Mouse (Mus musculus) hindlimb bud, embryonic 11.5 days (tissue): Measurements from ENCODE around the gene Rnf187.

Experiments
- DNase-seq: peaks from one replicate; pipeline ENCODE4 v3.0.0-alpha.2; 2012; ENCODE audit warnings: low read depth, low spot score; ENCODE audit errors: extremely low spot score

The Rnf187 gene

DNA sequence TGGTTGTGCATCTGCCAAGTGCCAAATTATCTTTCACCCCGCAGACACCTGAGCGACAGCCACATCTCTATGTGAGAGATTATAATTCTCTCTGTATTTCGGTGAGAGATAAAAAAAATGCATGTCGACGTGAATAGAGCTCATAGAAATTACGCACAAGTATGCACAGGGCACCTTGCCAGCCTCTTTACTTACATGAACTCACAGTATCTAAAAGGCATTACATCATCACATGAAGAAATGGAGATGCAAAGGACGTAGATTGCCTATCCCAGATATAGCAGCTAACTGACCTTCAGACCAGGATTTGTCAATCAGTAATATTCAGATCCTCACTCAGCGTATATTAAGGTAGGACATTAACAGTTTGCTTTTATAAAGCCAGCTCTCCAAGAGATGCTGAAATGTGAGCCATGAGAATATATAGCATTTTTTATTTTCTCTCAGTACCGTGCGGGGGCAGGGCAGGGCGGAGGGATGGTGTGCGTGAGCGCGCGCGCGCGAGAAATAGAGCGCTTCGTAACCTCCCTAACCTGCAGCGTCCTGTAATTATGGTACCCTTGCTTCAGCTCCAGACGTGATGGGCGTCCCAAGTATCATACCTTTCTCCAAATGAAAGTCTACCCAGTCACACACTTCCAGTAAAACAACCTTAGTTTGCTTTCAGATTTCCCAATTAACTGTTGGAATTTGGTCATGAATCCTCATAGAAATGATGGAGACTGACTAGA lies 9.2 kb upstream of the Rnf187 start:
- no peak for DNase-seq

DNA sequence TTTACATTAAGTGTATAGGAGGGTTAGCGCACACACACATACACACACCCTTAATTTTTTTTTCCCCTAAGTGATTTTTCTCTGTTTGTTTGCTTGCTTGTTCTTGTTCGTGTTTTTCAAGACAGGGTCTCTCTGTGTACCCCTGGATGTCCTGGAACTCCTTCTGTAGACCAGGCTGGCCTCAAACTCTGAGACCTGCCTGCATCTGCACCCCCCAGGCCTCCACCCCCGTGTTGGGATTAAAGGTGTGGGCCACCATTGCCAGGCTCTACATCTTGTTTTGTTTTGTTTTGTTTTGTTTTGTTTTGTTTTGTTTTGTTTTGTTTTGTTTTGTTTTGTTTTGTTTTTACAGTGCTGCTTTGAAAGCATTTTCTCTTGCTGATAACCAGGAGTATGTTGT lies 8.6 kb upstream of the Rnf187 start:
- DNase-seq: no peak

DNA sequence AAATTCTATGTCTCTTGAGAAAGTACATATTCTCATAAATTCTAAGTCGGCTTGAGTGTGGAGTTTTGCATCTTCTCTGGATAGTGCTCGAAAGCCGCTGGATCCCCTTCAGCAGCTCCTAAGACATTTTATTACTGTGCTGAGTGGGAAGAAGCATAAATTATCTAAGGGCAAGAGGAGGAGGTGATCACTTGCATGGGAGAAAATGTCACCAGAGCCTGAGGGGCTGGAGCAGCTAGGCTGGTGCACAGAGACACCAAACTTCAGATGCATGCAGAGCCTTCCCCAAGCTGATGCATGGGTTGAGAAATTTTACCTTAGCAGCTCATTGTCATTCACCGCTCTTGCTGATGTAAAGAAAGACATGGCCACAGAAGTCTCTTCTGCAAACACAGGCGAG lies 5.4 kb upstream of the Rnf187 start:
- no peak for DNase-seq

DNA sequence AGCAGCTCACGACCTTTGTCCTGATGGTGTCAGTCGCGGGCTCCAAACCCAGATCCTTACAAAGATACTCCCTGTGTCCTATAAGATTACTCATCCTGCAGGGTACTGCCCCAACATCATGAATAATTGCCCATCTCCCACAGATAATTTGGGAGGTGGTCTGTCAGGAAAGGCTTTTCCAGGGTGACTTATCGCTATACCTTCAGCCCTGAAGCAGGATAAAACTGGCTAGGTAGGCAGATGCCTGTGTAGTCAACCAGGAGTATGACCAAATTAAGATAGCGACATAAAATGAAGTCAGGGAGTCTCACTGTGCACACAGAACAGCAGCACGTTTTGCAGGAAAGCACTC lies 348 bp upstream of the Rnf187 start:
- DNase-seq: no peak

DNA sequence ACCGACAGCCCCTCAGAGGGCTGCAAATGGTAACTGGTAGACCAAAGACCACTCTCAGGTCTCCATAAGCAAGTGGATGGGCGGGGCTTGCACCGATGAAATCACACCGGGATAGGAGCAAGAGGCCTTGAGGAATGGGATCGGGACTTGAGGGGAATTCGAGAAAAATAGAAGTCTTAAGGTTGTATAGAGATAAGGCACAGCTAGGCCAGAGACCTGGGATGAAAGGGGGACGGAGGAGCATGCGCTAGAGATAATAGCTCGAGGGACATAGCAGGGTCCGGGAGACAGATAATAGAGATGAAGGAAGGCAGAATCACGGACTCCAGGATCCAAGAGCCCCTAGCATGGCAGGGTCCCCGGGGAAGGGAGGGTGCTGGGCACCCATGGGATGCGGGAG lies 807 bp downstream of the Rnf187 start:
- no peak for DNase-seq

DNA sequence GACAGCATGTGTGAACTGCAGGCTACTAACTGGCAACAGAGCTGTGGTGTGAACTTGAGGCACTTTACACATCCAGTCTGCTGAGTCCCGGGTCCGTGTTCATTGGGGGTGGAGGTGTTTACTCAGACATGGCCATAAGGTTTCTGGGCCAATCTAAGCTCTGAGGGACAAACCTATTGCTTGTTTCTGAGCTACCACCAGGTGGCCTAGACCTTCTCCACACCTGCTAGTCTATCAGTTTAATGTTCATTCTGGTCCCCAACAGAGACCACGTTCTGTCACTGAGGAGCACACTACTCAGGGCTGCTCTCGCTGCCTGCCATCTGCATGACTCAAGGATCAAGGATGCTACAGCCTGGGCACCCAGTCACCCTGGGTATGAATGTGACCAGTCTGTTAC lies 7.1 kb downstream of the Rnf187 start:
- no peak for DNase-seq

DNA sequence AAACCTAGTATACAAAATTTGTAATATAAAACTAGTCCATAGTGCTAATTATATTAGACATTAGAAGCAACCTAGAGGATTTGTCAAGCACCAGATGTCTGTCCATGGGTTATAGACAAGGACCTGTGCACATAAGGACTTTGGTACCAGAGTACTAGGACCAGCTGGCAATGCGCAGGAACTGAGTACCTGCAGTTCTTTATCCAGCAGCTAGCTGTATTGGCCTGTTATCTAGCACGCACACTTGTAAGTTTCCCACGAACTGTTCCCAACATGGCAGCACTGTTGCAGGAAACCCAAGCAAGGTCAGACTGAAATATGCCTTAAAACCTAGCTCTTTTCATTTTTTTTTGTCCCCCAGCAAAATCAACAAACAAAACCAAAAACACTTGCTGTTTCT lies 8.5 kb downstream of the Rnf187 start:
- DNase-seq: no peak

DNA sequence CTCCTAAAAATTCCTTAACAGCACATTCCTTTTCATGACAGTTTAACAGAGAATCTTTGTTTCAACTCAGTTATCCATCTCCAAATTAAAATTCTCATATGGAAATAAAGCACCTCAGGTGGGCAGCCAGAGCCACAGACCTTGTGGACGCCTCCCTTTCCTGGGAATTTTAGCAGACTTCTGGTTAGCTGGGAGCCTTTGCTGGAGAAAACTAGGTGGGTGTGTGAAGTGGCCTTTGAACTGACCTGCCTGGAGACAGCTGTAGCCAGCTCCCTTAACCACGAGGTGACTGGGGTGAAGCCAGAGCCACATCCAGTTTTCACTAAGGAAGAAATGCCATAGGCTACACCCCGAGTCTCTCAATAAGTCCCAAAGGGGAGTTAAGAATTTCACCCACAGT lies 9.1 kb downstream of the Rnf187 start:
- no peak for DNase-seq

DNA sequence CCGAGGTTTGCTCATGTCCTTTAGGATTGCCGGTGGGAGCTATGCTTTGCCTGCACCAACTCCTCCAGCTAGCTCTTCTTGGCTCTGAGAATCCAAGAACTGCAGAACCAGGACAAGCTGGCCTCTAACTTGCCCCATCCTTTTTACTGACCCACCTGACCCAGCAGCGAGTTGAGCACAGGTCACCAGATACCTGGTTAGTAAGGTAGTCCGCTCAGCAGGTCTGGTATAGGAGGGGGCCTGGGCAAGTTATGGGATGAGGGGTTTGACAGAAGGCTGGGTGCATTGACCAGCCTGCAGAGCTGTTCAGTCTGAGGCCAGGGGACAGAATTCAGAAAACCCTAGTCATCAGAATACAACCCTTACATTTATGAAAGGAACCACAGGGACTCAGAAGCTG lies 9.7 kb downstream of the Rnf187 start:
- DNase-seq: no peak

DNA sequence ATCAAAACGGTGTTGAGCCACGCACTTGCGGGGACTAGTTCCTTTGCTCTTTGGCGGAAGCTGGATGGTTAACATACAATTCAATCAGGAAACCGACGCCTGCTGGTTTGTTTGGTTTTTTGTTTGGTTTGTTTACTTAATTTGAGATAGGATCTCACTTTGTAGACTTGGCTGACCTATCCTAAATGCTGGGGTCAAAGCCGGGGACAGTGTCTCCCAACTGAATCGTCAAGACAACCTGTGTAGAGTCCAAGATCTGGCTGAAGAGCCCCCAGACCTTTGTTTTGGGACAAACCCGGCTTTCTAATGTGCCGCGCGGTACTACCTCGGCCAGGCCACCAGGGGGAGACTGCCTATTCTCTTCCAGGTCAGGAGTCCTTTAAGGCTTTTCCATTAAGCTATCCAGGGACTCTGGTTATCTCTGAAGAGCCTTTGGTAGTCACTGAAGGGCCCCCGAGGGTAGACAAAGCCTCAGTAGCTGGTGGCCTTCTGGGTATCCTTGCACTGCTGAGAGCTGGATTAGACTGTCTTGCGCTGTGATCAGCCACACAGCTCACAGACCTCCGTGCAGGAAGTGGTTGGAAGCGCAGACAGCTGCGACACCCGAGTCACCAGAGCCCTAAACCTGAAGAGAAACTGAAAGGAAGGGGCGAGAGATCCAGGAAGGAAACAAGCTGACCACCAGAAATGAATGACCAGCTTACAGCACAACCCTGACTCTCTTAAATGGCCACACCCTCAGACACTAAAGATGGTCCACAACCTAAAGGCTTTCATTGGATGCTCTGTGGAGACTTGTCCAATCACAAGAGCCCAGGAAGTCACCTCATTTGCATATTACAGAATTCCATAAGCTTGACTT lies 10.7 kb downstream of the Rnf187 start:
- DNase-seq: no peak

DNA sequence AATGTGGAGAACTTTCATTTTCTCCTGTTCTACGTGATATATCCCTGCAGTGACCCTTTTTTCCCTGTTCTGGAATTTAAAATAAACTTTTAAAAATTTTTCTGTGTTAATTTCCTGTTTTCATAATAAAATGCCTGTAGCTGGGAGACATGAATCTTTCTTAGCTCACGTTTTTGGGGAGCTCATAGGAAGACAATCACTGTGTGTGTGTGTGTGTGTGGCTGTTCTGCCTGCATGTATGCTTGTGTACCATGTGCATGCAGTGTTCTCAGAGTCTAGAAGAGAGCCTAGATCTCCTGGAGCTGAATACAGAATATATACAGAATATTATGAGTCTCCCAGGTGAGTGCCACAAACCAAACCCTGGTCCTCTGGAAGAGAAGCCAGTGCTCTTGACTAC lies 11.7 kb downstream of the Rnf187 start:
- no peak for DNase-seq

DNA sequence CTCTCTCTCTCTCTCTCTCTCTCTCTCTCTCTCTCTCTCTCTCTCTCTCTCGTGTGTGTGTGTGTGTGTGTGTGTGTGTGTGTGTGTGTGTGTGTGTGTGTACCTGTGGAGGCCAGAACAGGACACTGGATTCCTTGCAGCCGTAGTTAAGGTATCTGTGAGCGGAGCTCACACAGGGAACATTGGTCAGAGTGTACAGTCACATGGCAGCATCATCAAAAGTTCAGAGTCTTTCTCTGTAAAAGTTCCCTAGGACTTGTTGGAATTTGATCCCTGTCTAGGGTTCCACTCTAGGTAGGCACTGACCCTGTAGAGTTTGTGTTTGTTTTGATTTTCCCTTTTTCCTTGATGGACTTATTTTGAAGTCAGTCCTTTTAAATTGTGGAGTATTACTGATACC lies 12.1 kb downstream of the Rnf187 start:
- no peak for DNase-seq

DNA sequence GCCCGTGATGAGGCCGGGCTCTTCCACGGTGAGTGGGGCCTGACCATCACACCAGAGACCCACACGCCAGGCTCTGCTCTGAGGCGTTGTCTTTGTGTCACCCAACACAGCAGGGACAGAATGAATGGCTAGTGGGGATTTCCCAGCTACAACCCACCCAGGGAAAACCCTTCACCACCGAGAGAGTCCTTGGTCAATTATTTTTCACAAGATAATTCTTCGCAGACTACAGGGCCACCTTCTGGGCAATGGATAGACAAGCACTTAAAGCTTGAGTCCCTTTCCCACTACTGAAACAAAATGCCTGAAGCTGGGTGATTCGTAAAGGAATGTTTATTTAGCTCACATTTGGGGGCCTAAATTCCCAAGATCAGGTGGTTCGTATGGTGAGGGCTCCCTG lies 16.3 kb downstream of the Rnf187 start:
- DNase-seq: no peak

DNA sequence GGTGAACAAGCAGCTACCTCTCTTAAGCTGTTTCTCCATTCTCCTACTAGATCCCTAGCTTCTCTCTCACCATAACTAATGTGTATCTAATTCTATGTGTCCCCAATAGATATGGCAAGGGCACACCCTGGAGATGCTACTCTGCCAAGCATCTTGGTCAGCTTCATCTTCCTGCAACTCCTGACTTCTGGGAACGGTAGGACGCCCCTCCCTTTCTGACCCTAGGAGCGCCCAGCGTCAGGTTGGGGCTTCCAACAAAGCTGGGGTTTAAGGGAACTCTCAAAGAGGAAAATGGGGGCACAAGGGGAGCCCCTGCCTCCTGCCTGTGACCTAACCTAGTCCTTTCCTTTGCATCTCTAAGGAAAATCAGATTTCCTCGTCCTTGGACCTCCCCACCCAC lies 20.0 kb downstream of the Rnf187 start:
- no peak for DNase-seq

DNA sequence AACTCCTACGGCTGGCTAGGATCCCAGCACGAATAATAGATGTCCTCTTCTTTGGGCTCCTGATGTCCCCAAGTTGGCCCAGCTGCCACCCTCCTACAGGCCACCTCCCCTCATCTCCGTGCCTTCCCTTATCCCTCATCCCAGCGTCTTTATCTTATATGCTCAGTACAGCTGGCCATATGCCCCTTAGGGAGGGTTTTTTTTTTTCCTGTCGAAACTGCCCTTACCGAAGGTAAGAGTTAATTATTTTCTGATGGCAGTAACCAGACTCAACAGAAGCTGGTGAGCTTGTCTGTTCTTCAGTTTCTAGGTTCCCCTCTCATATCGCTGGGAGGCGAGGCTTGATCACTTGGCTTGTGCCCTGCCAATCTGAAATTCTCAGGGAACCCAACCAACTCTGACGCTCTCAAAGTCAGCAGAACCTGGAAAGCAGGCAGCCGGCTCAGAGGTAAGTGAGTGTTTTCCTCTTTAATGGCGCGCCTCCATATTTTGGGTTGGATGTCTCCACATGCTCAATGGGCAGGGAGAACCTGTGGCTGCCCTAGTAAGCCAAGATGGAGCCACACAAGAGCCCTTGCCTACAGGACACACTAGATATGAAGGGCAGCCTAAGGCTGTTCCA lies 20.9 kb downstream of the Rnf187 start, which contains the start of gene Btnl10:
TSS of gene Btnl10 (plus strand) at position 164 of the 622 bp plus-strand sequence.
- DNase-seq: no peak

DNA sequence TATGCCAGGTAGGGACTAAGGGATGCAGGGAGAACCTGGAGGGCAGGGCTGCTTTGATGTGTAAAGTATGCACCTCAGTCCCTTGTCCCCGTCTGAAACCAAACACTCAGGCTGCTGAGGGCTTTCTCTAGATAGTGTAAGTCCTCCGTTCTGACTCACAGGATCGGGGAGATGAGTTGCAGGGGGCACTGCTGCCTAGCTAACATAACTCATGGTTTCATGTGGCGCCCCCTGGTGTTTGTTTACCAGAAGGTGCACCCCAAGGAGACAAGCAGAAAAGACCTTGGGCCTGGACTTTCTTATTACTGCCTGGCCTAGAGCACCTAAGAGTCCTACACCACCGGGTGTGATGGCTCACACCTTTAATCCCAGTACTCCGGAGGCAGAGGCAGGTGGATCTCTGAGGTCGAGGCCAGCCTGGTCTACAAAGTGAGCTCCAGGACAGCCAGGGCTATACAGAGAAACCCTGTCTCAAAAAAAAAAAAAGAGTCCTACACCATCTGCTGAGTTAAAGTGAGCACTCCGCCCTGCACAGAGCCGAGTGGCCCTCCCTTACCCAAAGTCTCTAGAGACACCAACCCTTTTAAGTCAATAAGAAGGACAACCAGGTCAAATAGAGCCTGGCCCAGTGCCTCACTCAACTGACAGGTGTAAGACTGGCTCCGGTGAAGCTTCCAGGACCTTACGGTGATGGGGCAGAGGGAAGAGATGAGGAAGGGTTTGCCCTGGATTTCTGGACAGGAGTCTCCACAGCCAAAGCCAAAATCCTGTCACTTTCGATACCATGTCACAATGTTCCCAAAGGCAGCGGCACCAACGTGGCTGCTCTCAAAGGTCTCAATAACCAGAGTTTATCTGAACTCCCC lies 21.6 kb downstream of the Rnf187 start:
- no peak for DNase-seq

DNA sequence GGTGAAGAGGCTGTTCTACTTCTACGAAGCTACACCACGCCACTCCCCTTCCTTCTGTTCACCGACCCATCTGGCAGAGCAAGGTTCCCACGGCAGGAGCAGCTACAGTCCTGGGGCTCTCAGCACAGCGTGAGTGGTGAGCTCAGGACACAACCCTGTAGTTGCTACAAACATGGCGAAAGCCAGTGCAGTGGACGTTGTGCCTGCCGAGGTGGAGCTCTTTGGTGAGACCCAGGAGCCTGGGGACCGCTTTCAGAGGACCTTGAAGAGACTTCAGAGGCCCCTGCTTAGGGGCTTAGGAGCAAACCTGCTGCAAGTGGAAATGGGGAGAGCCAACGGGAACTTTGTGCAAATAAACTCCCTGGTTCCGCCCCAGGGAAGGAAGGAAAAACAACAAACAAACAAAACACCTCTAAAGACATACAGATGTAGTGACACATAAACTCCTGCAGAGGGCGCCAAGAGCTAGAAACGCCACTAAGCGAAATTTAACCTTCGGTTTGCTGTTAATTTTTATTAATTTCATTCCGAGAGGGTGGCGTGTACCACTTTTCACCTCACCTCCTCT lies 24.2 kb downstream of the Rnf187 start:
- DNase-seq: no peak

DNA sequence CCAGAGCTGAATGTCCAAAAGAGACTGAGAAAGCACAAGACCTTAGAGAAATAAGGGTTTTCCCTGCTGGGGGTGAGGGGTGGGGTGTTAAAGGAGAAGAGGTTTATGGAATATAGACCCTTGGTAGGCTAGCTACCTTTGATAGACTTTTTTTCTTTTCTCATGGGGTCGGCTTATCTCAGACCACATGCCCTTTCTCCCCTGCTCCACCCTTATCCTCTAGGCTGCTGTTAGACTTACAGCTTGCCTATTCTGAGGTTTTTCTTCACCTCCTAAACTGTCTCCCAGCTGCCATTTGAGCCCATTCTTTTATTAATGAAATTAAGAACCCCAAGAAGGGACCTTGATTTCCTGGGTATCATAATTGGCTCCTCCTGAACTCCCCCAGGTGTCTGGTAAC lies 24.9 kb downstream of the Rnf187 start:
- no peak for DNase-seq

DNA sequence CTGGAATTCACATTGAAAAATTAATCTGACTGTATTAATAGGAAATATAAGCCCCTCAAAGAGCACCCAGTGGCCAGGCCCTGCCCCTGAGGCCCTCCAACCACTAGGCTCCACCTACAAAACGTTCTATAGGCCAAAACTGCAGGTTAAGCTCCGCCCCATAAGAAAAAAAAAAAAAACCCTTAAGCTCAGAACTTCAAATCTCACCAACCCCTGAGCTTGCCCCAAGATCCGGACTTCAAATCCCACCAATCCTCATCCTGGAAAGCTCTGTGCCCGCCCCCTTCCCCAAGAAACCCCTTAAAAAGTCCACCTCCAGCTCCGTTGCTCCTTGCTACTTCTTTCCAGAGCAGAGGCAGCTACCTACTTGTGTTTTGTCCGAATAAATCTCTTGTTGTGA lies 33.9 kb downstream of the Rnf187 start:
- DNase-seq: no peak

DNA sequence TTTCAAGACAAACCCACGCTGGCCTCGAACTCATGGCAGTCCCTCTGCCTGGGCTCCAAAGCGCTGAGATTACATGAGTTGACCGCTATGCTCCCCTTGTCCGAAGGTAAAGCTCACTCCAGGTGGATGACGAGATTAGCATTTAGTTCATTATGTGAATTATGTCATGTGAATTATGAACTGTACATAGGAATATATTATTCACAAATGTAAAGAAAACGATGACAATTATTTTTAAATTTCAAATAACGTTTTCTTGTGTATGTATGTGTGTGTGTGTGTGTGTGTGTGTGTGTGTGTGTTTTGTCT lies 34.4 kb downstream of the Rnf187 start:
- no peak for DNase-seq
